Mouse (Mus musculus) frontal cortex, postnatal 14 days (tissue): ENCODE data around the gene Unc5a.

Source experiments
- DNase-seq, 2 experiments: peaks; one replicate each; pipeline ENCODE4 v3.0.0; 2022; ENCODE audit warnings: low spot score in 2 of 2

The Unc5a gene

GRCm38 (mm10) chr13:55002090-55002489, 52.9 kb downstream of the Unc5a start:
- DNase-seq = no peak

GRCm38 (mm10) chr13:55004646-55005045, 55.4 kb downstream of the Unc5a start:
- DNase-seq = no peak

GRCm38 (mm10) chr13:55005691-55006414, 56.6 kb downstream of the Unc5a start:
- DNase-seq = no peak

DNA sequence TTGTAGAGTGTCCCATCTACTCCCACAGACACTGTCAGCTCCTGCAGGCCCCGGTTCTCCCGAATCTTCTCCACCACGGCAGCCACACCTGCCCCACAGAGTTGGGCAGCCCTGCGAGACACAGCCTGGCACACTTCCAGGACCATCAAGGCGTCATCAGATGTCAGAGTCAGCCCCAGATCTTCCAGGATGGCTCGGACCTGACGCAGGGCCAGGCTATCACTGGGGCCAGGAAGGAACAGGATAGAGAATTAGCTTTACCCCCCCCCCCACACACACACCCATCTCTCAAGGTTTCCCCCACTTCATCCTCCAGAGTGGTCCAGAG, 57.2 kb downstream of the Unc5a start:
- DNase-seq = no peak

- DNase-seq = no peak
These were observed 59.4 kb downstream of the Unc5a start for GRCm38 (mm10) chr13:55008589-55008988.

GRCm38 (mm10) chr13:55011103-55011502, 61.9 kb downstream of the Unc5a start:
- DNase-seq = no peak

- no peak for DNase-seq
These were observed 62.8 kb downstream of the Unc5a start for GRCm38 (mm10) chr13:55011981-55012478.

DNA sequence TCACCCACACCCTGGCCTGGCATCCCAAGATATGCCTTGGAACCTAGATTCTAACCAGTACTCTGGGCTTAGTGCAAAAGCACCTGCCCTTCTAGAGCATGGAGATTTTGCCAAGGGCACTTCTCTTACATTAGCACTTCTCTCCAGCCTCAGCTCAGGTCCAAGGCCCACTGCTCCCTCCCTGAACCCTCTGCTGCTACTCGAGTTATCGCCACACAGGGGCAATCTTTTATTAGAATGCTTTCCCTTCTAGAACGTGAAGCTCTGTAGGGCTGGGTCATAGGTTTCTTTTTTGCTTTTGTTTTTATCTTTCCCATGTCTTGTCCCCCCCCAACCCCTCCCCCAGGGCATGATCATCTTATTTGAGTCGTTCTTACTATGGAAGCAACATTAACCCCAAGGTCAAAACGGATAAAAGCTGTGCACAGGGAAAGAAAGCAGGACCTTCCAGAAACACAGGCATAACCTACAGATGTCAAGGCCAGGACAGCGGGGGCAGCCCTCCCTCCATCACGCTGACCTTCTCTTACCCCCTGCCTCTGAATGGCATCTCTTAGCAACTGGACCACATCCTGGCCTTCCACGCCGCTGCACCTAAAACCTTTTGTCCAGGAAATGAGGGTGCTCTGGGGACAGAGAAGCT, 64.6 kb downstream of the Unc5a start:
- DNase-seq = no peak

GRCm38 (mm10) chr13:55014451-55014850, 65.2 kb downstream of the Unc5a start:
- DNase-seq = no peak

DNA sequence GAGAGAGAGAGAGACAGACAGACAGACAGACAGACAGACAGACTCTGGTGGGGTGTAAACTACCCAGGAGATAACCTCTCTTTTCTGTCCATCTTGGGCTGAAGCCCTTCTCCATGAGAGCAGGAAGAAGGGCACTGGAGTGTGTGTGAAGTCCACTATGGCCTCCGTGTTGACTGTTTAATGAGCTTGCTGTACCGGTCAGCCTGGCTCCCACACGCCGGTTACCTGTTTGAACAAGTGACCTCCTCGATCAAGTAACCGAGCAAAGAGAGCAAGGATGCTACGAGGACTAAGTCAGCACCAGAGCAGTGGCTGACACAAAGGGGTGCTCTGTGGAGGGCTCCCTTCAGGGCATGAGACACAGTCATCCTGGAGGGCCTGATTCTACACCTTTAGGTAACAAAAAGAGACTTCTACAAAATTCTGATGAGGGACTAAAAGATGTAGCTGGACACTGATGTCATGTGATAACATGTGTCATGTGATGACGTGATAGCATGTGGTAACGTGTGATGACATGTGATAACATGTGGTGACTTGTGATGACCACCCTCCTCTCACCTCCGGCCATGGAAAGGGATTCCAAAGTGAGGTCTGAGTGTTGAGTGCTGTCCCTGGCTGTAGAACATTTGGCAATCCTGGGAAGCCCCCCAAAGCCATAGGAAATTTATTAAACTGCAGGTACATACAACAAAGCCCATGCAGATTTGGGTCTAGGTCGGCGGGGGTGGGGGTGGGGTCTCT, 68.1 kb downstream of the Unc5a start:
- DNase-seq = no peak

DNA sequence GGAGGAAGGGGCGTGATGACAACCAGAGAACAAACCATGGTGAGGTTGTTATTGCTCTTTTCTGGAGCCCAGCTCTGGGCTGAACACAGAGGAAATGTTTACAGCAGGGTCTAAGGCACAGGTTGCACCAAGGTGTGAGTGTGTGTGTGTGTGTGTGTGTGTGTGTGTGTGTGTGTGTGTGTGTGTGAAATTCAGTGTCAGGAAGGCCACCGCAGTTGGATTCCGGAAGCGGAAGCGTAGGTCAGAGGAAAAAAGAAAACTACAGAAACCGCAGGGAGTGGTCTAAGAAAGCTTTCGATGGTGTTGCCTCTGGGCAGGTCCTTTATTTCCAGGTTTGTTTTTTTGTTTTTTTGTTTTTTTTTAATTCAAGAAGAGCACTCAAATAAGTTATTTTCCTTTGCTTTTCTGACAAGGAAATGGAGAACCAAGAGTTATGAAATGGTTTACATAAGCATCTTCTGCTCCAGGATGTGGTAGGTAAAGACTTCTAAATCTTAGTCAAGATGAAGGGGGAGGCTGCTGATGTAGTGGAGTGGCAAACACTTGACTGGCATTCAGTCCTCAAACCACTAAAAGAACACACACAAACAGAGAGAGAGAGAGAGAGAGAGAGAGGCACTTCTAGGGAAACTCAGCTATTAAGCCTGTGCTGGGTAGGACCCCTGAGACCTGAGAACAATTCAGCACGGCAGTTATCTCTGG, 68.8 kb downstream of the Unc5a start:
- DNase-seq = no peak

- DNase-seq = no peak
These were observed 69.5 kb downstream of the Unc5a start for GRCm38 (mm10) chr13:55018700-55019099.

- DNase-seq = no peak
These were observed 70.0 kb downstream of the Unc5a start for GRCm38 (mm10) chr13:55019181-55019580.

DNA sequence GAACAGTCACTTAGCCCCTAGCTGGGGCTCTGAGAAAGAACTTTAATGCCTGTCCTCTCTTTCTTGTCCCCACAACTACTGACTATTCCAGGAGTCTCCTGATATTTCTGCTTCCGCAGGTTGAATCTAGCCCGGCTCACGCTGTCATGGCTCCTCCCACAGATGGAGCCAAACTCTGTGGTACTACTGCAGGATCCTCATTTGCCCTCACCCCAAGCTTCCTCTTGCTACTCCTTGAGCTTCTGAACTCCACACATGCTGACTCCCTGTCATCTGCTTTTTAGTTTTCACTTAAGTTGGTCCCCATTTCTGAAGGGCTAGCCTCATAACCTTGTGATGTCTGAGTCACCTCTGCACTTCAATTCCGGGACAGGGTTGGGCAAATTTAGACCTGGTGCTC, 70.8 kb downstream of the Unc5a start:
- DNase-seq = no peak

DNA sequence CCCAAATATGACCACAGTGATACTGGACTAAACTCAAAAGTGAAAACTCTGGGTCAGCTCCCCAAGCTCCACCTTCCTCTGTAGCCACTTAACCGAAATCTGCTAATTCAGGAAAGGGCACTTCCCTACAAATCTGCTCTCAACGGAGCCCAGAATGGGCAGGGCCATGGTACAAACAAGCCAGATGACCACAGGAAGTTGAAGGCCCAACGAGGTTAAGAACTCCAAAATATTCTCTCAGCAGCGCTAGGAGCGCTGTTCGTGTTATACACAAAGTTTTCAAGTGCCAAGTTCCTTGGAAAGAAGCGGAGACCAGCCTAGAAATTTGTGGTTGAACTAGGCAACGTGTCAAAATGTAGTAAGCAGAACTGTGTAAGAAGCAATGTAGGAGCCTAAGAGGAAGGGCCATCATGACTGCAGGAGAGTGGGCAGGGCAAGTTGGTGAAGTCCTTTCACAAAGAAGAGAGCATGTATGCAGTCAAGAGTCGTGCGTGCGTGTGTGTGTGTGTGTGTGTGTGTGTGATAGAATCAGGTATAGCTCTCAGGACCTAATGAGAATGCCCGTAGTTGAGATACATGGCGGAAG, 72.1 kb downstream of the Unc5a start, which contains the start of gene Hk3:
Hk3 (minus strand) TSS at position 192 of the 586 bp plus-strand sequence.
- no peak for DNase-seq

- DNase-seq = no peak
These were observed 73.0 kb downstream of the Unc5a start for GRCm38 (mm10) chr13:55022256-55022655.

DNA sequence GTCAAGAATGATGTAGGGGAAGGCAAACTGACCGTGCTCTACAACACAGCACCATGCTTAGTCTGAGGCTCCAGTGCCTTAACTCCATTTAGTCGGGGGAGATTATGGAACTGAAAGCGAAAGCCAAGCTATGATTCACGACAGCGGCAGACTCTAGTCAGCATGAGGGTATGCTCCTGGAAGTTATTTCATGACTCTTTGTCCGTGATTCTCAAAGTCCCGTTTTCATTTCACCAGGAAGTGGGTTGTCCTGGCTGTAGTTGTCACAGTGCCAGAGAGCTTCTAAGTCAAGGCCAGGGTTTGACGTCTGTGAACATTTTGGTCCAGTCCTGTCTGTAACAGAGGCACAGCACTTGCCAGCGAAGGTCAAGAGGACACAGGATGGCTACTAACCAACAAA, 73.5 kb downstream of the Unc5a start:
- DNase-seq = no peak

- DNase-seq = no peak
These were observed 75.0 kb downstream of the Unc5a start for GRCm38 (mm10) chr13:55024215-55024614.

DNA sequence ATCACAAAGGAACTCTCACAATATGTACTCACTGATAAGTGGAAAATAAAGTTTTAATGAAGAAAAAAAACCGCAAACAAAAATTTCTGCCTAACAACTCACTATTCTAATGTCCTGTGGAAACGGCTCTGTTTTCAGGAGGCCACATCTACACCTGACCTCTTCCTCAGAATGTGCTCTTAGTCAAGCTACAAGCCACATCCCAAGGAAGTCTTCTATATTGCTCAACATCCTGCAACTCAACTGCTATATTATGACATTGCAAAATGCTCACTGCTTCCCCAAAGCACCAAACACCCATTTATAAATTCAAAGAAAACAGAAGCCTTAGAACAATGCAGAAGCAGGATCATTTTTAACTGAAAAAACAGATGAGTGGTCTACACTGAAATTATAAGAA, 90.8 kb downstream of the Unc5a start:
- DNase-seq = no peak

- DNase-seq = no peak
These were observed 98.5 kb downstream of the Unc5a start for GRCm38 (mm10) chr13:55047706-55048105.
